Mouse (Mus musculus) urinary bladder, adult 18-20 months (tissue): ENCODE measurements around the gene Bet1l.

Experiments
- DNase-seq, 2 experiments: peaks; one replicate each; pipeline ENCODE4 v3.0.0; 2022; ENCODE audit warnings: low spot score in 2 of 2, mixed read lengths in 2 of 2

Bet1l gene

DNA sequence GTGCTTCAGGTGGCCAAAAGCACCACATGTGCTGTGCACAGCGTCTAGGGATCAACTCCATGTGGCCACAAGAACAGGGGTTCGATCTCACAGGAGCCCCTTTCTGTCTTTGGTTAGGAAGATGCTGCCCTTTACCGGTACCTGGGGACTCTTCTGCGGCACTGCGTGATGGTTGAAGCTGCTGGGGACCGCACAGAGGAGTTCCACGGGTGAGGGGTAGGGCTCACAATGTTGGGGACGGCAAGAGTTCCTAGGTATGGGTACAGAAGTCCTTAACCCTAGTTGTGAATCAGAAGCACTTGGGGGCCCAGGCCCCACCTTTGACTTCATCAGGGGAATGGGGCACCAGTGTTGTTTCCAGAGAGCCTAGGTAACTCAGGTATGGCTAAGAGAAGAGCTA is 1.4 kb upstream of the Bet1l start:
- DNase-seq: no peak

DNA sequence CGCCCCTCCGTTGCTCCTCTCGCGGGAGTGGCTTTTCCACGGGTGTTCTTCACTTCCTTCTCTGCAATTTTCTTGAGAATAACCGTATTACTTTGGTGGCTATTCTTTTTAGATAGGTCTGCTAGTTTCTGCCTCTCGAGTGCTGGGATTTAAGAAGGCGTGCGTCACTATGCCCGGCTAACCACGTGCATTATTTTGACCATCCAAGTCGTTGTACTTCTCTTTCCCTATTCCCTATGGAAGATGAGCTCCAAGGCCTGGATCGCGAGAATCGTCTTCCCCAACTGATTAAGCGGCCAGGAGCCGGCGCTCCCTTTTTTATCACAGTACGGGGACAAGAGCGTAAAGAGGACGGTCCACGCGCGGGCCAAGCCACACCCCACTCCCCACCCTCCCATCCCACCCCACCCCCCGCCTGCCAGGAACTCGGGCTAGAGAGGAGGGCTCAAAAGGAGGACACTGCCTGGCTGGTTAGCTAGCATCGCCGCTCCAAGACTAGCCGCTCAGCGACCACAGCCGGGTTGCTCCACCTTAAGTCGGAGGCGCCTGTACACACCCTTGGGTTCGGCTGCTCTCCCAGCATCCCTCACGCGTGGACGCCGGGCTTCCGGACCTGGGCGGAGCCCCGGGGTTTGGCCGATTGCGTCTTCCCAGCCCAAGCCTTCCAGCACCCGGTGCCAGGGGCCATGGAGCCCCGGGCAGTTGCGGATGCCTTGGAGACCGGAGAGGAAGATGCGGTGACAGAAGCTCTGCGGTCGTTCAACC is 410 bp downstream of the Bet1l start, which contains the start of gene Ric8a:
Gene Ric8a (plus strand): TSS at position 173 of the 765 bp plus-strand sequence.
- DNase-seq: peak; percentile 90 to 93

DNA sequence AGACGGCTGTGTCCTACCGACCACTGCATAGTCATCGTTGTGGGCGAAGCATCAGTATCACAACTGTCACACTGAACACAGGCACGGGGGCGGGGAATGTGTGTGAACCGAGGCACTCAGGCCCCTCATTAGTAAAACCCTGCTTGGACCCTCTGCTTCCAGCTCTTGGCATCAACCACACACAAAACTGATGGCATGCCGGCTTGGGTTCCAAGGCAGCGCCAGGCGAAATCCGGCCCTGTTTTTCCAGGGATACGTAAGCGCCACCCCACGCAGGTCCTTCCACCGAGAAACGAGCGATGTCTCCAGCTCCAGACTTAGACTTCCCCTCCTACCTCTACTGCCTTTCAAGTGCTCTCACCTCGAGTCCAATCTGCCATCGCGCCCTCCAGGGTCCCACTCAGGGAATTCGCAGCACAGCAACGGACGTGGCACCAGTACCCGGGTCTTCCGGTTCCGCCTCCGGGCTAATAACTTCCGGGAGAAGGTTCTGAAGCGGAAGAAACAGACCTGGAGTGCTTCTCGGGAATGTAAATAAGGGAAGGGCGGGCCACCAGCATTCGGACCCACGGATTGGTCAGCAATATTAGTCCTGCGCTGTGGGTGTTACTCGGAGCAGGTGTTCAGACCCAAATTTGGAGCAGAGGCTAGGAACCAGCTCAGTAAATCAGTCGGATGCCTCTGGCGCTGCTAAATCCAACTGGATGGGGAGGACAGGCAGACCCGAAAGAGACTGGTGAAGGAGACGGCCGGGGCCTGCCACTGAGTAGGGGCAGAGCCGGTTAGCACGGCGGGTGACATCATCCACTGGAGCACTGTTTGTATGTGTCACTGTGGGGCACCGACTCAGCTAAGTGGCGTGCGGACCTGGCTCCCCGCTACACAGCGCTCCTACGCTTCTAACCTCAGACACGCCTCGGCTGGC is 1.3 kb downstream of the Bet1l start, which contains the start of gene Gm45785:
Gene Gm45785 (minus strand): TSS at position 472 of the 925 bp plus-strand sequence.
- DNase-seq: peak; percentile 73 to 82

DNA sequence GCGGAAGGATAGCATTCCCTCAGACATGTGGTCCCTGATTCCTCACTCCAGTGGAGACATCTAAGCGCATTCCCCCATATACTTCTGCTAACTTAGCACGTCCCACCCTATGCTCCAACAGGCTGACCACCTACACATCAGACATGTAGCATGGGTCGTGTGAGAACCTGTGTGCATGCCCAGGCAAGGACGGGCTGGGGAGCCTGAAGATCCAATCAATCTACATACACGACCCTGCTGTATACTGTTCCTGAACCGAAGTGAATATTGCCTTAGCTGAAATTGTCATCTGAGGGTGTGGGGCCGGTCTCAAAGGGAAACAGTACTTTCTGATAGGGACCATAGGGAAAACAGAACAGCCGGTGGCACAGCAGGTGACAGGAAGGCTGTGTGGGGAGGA is 2.2 kb downstream of the Bet1l start:
- DNase-seq: no peak

DNA sequence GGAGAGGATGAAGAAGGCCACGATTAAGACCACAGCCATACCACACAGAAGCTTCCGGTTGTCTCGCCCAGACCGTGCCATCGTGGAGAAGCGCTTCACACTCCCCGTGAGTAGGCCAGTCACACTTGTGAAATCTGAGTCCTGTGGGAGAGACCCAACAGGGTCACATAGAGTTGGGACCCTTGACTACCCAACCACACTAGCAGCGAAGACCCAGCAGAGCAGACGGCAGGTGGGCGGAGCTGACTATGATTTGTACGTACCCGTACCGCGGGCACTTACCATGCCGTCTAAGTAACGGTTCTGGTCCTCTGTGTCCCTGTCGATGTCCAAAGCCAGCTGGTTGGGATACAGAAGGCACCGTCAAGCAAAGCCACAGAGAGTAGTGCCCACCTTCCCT is 2.9 kb downstream of the Bet1l start:
- DNase-seq: no peak

DNA sequence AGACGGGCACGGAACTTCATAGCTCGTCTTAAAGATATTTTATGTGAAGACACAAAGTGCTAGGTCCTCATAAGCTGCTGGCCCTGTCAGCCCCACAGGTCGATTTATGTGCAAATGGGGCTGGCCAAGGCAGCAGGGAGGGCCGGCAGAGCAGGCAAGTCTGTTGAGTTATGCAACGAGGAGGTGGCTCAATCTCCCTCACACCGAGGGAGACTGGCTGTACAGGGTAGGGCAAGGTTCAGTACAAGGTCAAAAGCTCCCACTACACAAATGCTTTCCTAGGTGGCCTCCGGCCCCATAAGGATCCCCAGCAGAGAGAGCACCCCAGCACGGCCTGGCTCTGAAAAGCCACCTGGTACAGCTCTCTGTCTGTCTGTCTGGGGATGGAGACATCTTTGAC is 4.0 kb downstream of the Bet1l start:
- DNase-seq: no peak

DNA sequence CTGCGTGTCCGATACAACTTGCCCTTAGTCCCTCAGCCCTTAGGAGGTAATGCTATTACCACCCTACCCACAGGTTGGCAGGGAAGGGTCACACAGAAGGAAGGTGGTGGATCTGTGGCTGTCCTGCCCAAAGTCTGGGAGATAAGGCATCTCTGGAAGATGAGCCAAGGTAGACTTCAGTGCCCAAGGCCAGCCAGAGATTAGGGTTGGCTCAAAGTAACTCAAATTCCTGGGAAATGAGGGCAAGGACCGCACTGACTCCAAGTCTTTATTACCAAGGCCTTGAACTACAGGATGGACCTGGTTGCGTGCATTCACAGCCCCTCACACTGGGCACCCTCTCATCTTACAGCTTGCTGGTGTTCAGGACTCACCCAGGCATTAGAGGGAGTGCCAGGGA is 5.5 kb downstream of the Bet1l start:
- no peak for DNase-seq

DNA sequence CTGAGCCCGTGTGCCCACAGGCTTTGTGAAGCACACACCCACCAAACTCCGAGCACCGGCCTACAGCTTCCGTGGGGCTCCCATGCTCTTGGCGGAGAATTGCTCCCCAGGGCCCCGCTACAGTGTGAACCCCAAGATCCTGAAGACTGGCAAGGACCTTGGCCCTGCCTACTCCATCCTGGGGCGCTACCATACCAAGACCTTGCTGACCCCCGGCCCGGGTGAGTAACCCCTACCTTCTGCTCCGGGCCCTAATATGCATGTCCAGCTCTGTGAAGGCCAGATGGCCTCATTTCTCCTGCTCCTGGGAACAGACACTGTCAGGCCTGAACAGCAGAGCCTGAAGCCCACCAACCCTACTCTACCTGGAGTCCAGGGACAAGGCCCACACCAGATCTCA is 8.8 kb downstream of the Bet1l start:
- DNase-seq: no peak

DNA sequence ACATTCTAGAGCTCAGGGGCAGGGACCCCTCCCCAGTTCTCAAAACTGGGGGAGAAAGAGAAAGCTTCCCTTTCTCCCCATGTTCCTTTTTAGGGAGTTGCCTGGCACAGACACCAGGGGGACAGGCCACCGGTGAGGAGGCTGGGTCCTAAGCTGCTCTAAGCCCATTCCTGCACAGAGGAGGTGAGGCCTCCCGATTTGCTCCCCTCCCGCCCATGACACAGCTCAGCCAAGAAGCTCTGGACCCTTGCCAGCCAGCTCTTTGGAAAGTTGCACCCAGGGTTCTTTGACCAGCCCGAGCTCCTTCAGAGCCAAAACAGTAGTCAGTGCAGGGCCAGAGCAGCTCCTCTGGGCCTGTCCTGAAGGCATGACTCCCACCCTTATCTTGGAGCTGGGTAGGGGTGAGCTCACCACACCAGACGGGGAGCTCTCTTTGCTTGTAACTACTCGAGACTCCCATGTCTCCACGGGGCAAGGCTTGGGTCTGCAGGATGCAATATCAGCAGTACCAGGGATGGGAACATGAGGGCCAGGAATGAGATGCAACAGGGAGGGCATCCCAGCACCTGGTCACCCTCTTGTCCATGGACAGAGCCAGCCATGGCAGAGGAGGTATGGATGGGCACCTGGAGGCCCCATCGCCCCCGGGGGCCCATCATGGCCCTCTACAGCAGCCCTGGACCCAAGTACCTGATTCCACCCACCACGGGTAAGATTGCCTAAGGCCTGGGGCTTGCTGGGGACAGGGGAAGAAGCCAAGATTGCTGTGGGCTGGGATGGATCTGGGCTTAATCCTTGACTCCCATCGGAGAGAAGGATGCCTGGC is 9.4 kb downstream of the Bet1l start, which contains the start of gene Odf3:
Gene Odf3 (plus strand): TSS at position 51 of the 826 bp plus-strand sequence.
- no peak for DNase-seq

DNA sequence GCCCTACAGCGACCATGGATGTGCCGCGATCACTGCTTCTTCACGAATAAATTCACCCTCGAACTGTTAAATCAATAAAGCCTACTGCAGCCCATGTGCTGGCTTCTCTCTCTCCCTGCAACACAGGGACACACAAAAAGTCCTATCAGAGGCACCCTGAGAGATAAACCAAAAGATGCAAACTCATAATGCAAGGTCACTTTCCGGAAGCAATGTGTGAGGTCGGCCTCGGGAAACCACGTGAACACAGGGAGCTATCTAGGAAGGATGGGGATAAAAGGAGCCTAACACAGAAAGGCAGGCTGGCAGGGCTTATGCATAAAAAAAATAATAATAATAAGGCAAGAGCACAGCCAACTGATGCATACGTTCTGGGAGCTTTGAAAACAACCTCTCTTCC is 10.7 kb downstream of the Bet1l start:
- no peak for DNase-seq

DNA sequence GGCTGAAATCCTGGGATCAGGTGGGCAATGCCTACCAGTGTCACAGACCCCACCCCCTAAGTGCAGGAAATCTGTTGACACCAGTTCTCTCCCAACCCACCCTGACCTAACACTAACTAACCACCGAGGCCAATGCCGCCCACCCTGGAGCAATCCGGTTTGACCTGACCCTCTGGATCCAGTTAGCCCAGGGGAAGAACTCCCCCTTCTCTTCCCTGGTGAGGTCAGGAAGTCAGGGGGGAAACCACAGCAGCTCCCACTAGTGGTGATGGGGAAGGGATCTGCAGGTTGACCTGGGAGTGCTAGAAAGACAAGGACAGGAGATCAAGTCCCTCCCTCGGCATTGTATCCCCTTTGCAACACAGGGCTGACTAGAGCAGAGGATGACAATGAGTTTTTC is 11.7 kb downstream of the Bet1l start:
- no peak for DNase-seq

DNA sequence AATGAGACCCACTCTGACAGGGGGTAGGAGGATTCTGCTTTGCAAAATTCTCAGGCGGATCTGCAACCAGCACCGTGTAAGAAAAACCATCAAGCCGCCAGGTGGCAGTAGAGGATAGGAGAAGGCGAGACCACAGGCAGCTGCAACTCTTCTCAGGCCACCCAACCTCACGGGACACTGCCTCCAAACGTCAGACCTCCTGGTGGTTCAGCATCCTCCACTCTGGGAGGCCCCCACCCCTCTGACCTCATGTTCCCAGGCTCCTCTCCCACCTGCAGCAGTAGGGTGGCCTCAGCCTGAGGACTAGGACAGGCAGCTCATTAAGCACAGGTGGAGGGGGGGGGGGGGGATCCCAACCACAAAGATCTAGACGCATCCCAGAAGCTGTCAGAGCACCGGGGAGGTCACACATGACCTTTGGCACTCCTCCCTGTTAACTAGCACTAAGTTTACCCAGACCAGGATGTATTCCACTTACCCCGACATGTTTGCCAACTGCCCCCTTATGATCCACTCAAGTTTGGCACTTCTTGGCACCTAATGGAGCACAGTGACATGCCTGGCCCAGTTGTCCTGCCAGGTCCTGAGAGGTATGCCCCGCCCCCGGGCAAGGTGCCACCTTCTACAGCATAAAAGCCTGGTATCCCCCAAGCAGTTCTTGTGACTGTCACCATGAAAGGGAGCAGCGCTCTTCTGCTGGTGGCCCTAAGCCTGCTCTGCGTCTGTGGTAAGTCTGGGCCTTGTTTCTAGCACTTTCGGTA is 12.3 kb downstream of the Bet1l start, which contains the start of gene Scgb1c1:
Gene Scgb1c1 (plus strand): TSS at position 643 of the 761 bp plus-strand sequence.
- DNase-seq: peak; percentile 75 to 88

DNA sequence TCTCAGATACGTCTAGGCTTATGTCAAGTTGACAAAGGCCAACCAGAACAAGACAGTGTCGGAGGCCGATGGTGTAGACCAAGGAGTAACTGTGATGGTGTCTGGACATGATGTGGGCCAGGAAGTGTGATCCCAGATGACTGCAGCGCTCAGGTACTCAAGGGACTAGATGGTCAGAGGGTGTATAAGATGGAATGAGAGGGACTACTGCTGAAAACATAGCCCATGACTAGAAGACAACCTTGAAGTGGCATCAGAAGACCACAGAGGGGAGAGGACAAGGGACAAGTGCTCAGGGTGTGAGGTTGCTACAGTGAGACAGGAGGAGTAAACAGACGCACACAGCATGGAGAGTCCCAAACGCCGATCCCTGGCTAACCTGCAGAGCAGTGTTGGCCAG is 13.6 kb downstream of the Bet1l start:
- DNase-seq: no peak

DNA sequence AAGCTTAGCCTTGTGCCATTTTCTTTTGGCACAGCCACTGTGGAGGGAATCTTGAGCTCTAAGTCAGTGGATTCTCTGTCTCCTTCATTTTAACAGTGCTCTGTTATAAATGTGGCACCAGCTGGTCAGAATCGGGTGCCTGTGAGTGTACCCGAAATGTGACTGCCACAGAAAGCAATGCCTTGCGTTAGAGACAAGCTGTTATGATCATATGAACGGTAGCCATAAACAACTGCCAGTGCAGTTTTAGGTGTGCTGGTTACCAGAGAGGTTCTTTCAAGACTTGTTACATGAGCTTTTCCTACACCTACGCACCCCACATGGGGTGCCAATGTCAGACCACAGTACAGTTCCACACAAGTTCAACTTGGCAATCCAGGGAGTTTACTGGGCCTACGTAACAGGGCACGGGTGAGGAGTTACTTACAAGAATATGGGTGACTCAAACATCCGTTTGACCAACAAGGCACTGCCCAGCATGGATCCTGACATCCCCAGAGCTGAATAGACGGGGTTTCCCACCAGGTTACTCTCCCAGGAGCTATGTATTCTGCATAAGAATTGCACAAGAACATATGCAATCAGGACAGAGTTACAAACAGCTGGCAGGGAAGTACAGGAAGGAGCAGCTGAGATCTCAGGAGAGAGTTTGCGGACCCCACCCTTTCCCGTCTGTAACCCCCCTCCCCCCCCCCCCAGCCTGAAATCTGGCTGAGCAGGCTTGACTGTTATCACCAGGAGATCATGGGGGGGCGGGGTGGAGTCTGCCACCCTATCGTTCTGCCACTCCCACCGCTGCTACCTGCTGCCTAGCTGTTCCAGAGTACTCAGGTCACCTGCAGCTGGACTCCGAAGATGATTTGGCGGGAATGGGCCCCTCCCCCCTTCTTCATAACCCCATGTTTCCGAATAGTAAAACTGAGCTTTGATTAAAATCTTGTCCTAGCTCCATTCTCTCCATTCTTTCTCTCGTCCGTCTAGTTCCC is 16.3 kb downstream of the Bet1l start:
- DNase-seq: no peak

DNA sequence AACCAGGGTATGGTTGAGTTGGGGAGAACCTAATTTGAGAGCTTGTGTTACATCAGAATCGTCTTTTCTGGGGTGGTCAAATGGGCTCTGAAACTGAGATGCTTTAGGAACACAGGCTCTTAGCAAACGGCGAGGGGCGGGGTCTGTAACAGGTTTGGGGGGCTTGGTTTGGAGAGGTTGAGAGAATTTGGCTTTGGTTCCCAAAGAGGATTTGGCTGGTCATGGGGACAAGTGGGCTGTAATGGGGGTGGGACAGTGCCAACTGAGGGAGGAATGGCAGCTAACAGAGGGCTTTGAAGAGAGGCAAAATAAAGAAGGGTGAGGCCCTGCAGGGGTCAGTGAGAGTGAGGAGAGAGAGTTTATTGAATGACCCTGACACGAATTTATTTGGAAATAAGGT is 17.8 kb downstream of the Bet1l start:
- no peak for DNase-seq

DNA sequence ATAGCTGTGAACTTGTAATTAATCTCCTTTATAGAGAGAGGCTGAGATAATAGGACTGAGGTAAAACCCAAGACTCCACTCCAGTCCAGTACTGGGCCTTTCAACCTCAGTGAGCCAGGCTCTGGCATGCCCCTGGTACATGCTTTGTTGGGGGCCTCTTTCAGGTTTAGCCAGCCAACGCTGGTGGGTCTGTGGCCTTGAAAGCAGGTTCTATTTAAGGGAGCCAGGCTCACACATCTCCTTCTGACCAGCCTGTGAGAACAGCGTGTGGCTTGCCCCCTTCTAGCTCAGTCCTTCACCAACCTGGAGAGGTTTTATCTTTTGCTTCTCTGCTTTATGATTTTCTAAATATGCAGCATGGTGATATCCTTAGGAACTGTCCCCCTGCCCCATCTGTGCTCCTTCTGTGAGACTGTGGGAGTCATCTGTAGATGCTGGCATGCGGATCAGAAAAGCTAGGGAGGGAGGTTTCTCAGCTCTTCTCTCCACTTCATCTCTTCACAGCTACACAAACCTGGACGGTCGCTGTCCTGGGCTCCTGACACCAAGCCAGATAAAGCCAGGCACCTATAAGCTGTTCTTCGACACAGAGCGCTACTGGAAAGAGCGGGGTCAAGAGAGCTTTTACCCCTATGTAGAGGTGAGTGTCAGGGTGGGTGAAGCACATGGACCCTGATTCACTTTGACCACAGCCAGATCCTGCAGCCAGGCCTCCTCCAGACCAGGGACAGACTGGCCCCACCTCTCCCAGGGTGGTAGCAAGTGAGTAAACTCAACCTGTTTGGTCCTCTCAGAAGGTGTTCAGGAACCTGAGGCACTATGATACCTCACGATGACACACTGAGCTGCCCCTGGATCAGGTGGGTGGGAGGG is 20.9 kb downstream of the Bet1l start:
- no peak for DNase-seq

DNA sequence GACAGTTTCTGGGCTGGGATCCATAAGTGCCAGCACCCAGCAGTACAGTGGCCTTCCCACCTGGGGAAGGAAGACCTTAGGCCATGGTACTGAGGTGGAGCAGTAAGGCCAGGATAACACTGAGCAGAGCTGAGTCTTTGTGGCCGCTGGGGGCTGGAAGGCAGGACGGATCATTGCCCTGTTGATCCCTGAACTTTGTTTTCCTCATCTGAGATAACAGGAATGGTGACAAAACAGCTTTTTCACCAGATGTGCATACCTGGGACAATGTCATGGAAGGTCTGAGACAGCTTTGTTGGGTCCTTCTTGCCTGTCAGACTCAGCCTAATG is 21.7 kb downstream of the Bet1l start:
- DNase-seq: no peak

DNA sequence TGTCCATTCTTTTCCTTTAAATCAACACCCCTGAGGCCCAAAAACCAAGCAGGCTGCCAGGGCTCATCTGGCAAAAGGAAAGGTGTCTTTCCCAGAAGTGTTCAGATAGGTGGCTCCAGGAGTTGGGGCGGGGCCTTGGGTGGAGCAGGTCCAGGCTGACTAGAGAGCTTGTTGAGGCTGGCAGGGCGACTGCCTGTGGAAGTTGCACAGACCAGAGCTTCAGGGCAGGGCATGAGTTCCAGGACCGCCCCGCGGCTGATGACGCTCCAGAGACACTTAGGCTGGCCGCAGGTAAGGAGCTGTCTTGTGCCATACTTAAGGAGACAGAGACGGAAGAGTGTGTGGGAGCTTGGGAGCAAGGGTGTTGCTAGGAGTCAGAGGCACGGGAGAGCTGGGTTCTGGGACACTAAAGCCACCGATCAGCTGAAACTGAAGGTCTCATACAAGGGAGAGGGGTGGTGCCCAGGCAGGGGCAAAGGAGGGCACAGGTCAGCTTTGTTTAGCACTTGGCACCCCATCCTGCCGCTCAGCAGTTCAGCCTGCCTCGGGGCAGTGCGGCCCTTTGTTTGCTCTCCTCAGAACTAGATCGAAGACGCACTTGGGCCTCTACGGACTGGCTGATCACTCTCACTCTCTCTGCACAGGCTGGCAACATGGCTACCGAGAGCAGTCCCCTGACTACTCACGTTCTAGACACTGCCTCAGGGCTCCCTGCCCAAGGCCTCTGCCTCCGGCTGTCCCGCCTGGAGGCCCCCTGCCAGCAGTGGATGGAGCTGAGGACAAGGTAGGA is 22.2 kb downstream of the Bet1l start, which contains the start of gene Urah:
Gene Urah (plus strand): TSS at position 51 of the 790 bp plus-strand sequence.
- peak; percentile 68 to 73 for DNase-seq
